Mouse (Mus musculus): ENCODE data around the gene Ralgds.

GRCm38 (mm10) chr2:28465836-28466518 is 46.9 kb upstream of the Ralgds start, which contains the start of gene 1700007K13Rik:
- TF ChIP-seq CTCF (IDR thresholded peaks at IDR 0.05; ENCODE audit: borderline replicate concordance, insufficient read depth, low read depth, low read length): no peak
- no peak for TF ChIP-seq POLR2A (IDR thresholded peaks at IDR 0.05; ENCODE audit: borderline replicate concordance, insufficient read depth, low read length)
